Mouse (Mus musculus) testis, postnatal 10 days (tissue): ENCODE data around the gene Mllt1.

Source experiments
- DNase-seq: peaks from one replicate; pipeline ENCODE4 v3.0.0; 2021; ENCODE audit warnings: low spot score

Mllt1 gene

GRCm38 (mm10) chr17:56935363-56936131 lies at the start of gene Mllt1:
Gene Mllt1, minus strand, starts transcription at chr17:56935415.
- peak; percentile 99 for DNase-seq

GRCm38 (mm10) chr17:56984886-56985285 lies 49.7 kb upstream of the Mllt1 start:
- DNase-seq = peak; percentile 41

- no peak for DNase-seq
These were observed 46.8 kb upstream of the Mllt1 start, which contains the start of gene Acer1 for GRCm38 (mm10) chr17:56982013-56982412. Gene Acer1, minus strand, starts transcription at chr17:56982126.

GRCm38 (mm10) chr17:56981049-56981448 lies 45.8 kb upstream of the Mllt1 start:
- no peak for DNase-seq

GRCm38 (mm10) chr17:56979524-56979923 lies 44.3 kb upstream of the Mllt1 start:
- no peak for DNase-seq

GRCm38 (mm10) chr17:56976531-56977390 lies 41.5 kb upstream of the Mllt1 start:
- DNase-seq = no peak

- DNase-seq = no peak
These were observed 40.2 kb upstream of the Mllt1 start for GRCm38 (mm10) chr17:56975391-56975790.

GRCm38 (mm10) chr17:56974708-56975240 lies 39.6 kb upstream of the Mllt1 start:
- no peak for DNase-seq

GRCm38 (mm10) chr17:56973956-56974707 lies 38.9 kb upstream of the Mllt1 start:
- peak; percentile 51 for DNase-seq

- peak; percentile 11 for DNase-seq
These were observed 34.9 kb upstream of the Mllt1 start for GRCm38 (mm10) chr17:56970081-56970480.

GRCm38 (mm10) chr17:56969321-56969720 lies 34.1 kb upstream of the Mllt1 start:
- DNase-seq = peak; percentile 10

- no peak for DNase-seq
These were observed 28.4 kb upstream of the Mllt1 start for GRCm38 (mm10) chr17:56963646-56964045.

- no peak for DNase-seq
These were observed 27.6 kb upstream of the Mllt1 start for GRCm38 (mm10) chr17:56962642-56963405.

GRCm38 (mm10) chr17:56961880-56962279 lies 26.7 kb upstream of the Mllt1 start:
- peak; percentile 38 for DNase-seq

- DNase-seq = no peak
These were observed 23.5 kb upstream of the Mllt1 start for GRCm38 (mm10) chr17:56958667-56959066.

GRCm38 (mm10) chr17:56957763-56958429 lies 22.7 kb upstream of the Mllt1 start:
- peak; percentile 60 for DNase-seq

GRCm38 (mm10) chr17:56954871-56955270 lies 19.7 kb upstream of the Mllt1 start:
- peak; percentile 39 for DNase-seq

- DNase-seq = peak; percentile 12
These were observed 17.4 kb upstream of the Mllt1 start for GRCm38 (mm10) chr17:56952639-56953038.

GRCm38 (mm10) chr17:56950915-56951314 lies 15.7 kb upstream of the Mllt1 start:
- DNase-seq = peak; percentile 64

GRCm38 (mm10) chr17:56938751-56939150 lies 3.5 kb upstream of the Mllt1 start:
- DNase-seq = no peak

- DNase-seq = no peak
These were observed 1.5 kb upstream of the Mllt1 start for GRCm38 (mm10) chr17:56936731-56937130.
